Mouse (Mus musculus): ENCODE data around the gene Tulp3. TPM values are rescaled to one million over a fixed set of nuclear protein-coding genes. Genes with fewer than 3 reads are reported as not detected.
A peak's percentile ranks its signal among the peaks of the same experiment; 100 is the strongest.

Gene Tulp3
- total and polyA plus RNA-seq, 2 experiments from 2014 or later: 5.1 TPM

DNA sequence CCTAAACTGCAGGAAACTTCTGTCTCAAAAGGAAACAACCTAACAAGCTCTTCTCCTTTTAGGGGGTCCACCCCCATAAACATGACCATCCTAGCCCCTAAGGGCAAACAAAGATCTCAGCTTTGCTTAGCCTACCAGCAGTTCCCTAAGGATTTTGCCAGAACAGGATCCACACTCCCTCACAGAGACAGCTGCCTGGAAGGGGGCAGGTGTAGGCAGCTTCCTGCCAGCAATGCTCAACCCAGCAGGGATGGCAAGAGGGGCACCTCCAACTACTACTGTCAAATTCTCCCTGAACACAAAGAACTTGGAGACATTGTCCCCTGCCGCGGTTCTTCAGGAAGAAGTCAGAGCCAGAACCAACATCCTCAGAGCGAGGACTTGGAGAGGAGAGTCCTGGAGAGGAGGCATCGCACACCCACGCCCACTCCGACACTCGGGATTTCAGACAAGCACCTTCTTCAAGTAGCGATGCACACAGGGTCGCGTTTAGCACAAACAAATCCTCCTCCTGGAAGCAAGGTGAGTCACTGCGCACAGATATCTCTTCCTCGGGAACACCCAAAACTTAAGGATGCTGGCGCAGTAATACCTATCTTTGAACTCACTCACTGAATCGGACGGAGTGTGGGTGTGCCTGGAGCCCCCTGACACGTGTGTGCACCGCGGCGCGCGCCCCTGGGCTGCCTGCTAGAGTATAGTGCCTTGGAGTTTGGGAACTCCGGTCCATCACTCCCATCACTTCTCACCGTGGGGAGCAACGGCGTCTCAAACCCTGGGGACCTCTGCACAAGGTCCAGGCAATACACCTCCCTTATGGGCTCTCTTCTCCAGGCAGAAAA, 56.1 kb downstream of the Tulp3 start:
- no peak for TF ChIP-seq CTCF (IDR thresholded peaks at IDR 0.05; ENCODE audit: low read depth)
- no peak for TF ChIP-seq EP300 (IDR thresholded peaks at IDR 0.05; ENCODE audit: low read depth)
- 3% methylated on average over 25 of the region's 25 CpGs for WGBS
- peak overlapping the region; percentile 96 for H3K4me2 ChIP-seq (ENCODE audit: low read depth, low read length)
- no peaks in the 10 kb centered on the region for H3K9me3 ChIP-seq (replicated peaks; ENCODE audit: control insufficient read depth, low read length)
- peaks cover 5% of the 10 kb centered on the region; the same call in 1 of the 2 replicates for H3K27me3 ChIP-seq (ENCODE audit: control insufficient read depth, insufficient read depth, low read length)
- ATAC-seq (ENCODE audit: insufficient read depth, low read depth) (0 out of 2 replicates have a peak, but pooled peaks have one; percentile 0), DNase-seq (ENCODE audit: low spot score) (no peak)
- peak overlapping the region; percentile 67 for H3K9ac ChIP-seq (replicated peaks; ENCODE audit: low read depth, low read length)
- no peaks in the 10 kb centered on the region for H3K36me3 ChIP-seq (replicated peaks; ENCODE audit: control insufficient read depth, insufficient read depth, low read length)
- H3K4me3 ChIP-seq (ENCODE audit: low read depth, low read length): peak overlapping the region; percentile 83
- H3K27ac ChIP-seq (ENCODE audit: low read depth): peak overlapping the region; percentile 88
- H3K4me1 ChIP-seq (ENCODE audit: control insufficient read depth, insufficient read depth): peaks cover 8% of the 10 kb centered on the region

DNA sequence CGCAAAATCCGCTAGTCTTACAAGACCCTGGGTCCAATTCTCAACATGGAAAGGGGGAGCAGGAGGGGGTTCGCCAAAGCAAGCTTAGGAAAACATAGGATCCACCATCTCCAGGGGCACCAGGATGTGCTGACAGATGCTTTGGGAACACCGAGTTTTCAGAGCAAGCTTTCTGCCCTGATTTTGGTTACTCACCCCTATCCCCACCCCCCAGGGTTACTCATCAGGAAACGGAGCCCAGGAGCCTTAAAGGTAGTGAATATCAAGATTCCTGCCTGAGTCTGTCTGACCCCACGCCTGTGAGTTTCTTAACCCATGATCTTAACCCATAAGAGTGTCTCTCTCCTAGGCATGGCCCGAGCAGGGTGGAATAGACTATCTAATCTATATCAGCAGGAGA, 57.4 kb downstream of the Tulp3 start:
- no peak overlapping the region for H3K27ac ChIP-seq (ENCODE audit: low read depth)
- WGBS: 52% methylated on average over 7 of the region's 7 CpGs
- peaks cover 5% of the 10 kb centered on the region; the same call in 1 of the 2 replicates for H3K27me3 ChIP-seq (ENCODE audit: control insufficient read depth, insufficient read depth, low read length)
- TF ChIP-seq EP300 (IDR thresholded peaks at IDR 0.05; ENCODE audit: low read depth) (no peak), CTCF (IDR thresholded peaks at IDR 0.05; ENCODE audit: low read depth) (no peak)
- no peaks in the 10 kb centered on the region for H3K36me3 ChIP-seq (replicated peaks; ENCODE audit: control insufficient read depth, insufficient read depth, low read length)
- no peak overlapping the region for H3K9ac ChIP-seq (replicated peaks; ENCODE audit: low read depth, low read length)
- no peak for DNase-seq (ENCODE audit: low spot score)
- H3K4me3 ChIP-seq (ENCODE audit: low read depth, low read length): no peak overlapping the region
- no peak for ATAC-seq (ENCODE audit: insufficient read depth, low read depth)
- H3K4me2 ChIP-seq (ENCODE audit: low read depth, low read length): peak overlapping the region; percentile 96; the same call in 1 of the 2 replicates
- H3K9me3 ChIP-seq (replicated peaks; ENCODE audit: control insufficient read depth, low read length): no peaks in the 10 kb centered on the region
- H3K4me1 ChIP-seq (ENCODE audit: control insufficient read depth, insufficient read depth): peaks cover 8% of the 10 kb centered on the region

DNA sequence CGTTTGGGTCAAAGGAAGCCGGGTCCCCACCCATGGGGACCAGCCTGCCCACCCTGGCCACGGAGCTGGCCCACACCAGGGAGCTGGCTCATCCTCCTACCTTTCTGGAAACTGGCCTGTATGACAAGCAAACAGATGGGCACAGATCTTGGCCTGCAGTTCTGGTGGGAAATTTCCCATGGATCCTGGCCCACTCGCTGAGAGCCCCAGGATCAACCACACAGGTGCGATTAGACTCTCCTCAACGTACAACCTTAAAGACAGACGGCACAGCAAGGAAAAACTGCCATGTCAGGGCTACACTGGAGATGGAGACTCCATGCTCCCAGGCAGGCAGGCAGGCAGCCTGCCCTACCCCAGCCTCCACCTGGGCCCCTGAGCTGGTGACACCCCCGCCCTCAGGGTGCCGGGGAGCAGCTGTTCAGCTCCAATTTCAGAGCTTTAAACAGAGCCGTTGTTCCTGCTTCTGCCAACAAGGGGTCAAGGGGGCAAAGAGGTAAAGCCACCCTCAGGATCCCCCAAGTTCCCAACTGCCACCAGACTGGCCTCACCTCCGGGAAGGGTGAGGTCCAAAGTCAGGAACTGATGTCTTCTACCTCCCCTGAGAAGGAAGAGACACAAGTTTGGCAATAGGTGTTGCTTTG, 58.8 kb downstream of the Tulp3 start:
- peak overlapping the region; percentile 12; the same call in 1 of the 2 replicates for H3K4me2 ChIP-seq (ENCODE audit: low read depth, low read length)

DNA sequence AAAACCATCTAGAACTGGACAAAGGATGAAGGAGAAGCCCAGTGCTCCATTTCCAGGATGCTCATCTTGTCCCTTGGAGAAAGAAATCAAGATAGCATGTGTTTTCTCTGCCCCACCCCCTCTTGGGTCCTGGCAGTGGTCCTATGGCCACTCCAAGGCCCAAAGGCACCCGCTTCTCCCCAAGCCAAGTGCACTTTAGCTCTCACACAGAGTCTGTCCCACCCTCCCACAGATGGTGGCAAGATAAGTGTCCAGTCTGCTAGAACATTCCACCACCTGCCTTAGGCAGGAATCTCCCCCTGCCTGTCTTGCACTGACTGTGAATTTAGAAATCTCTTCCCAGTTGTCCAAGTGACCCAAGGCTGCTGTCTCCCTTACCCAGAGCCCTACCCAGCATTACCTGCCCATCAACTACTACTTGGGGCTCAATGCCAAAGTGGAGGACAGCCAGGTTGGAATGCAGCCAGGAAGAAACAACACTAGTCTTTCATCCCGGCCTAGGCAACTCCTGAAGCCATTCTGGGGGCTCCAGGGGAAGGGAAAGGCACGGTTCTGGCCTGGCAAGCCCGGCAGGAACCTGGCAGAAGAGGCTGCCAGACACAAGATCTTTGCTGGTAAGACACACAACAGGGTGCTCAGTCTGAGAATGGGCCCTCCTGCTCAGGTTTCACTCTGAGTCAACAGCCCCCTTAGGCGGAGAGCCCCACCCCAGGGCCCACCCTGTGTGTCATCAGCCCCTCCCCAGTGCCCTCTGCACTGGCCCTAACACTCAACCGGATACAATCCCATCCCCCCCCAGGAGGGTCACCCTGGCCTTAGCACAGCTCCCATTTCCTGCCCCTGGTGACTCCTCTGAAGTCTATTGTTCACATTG, 59.5 kb downstream of the Tulp3 start:
- H3K9ac ChIP-seq (replicated peaks; ENCODE audit: low read depth, low read length): no peak overlapping the region
- H3K27me3 ChIP-seq (ENCODE audit: control insufficient read depth, insufficient read depth, low read length): peaks cover 5% of the 10 kb centered on the region; the same call in 1 of the 2 replicates
- peaks cover 8% of the 10 kb centered on the region for H3K4me1 ChIP-seq (ENCODE audit: control insufficient read depth, insufficient read depth)
- DNase-seq (ENCODE audit: low spot score) (no peak), ATAC-seq (ENCODE audit: insufficient read depth, low read depth) (peak; percentile 61)
- H3K4me2 ChIP-seq (ENCODE audit: low read depth, low read length): peak overlapping the region; percentile 13; the same call in 1 of the 2 replicates
- 36% methylated on average over 6 of the region's 6 CpGs for WGBS
- no peaks in the 10 kb centered on the region for H3K36me3 ChIP-seq (replicated peaks; ENCODE audit: control insufficient read depth, insufficient read depth, low read length)
- TF ChIP-seq EP300 (IDR thresholded peaks at IDR 0.05; ENCODE audit: low read depth): peak; percentile 53; the same call in 1 of the 2 replicates
- no peak for TF ChIP-seq CTCF (IDR thresholded peaks at IDR 0.05; ENCODE audit: low read depth)
- H3K27ac ChIP-seq (ENCODE audit: low read depth): peak overlapping the region; percentile 69
- H3K4me3 ChIP-seq (ENCODE audit: low read depth, low read length): no peak overlapping the region
- no peaks in the 10 kb centered on the region for H3K9me3 ChIP-seq (replicated peaks; ENCODE audit: control insufficient read depth, low read length)

More for the DNA sequence above, 58.8 kb downstream of the Tulp3 start:
- Histone ChIP-seq H3K4me1 (ENCODE audit: control insufficient read depth, insufficient read depth) (peaks cover 8% of the 10 kb centered on the region), H3K36me3 (replicated peaks; ENCODE audit: control insufficient read depth, insufficient read depth, low read length) (no peaks in the 10 kb centered on the region), H3K4me3 (ENCODE audit: low read depth, low read length) (no peak overlapping the region), H3K27me3 (ENCODE audit: control insufficient read depth, insufficient read depth, low read length) (peaks cover 5% of the 10 kb centered on the region; the same call in 1 of the 2 replicates), H3K27ac (ENCODE audit: low read depth) (peak overlapping the region; percentile 69), H3K9me3 (replicated peaks; ENCODE audit: control insufficient read depth, low read length) (no peaks in the 10 kb centered on the region), H3K9ac (replicated peaks; ENCODE audit: low read depth, low read length) (no peak overlapping the region)
- ATAC-seq (ENCODE audit: insufficient read depth, low read depth) (no peak), DNase-seq (ENCODE audit: low spot score) (no peak)
- 45% methylated on average over 11 of the region's 11 CpGs for WGBS
- TF ChIP-seq CTCF (IDR thresholded peaks at IDR 0.05; ENCODE audit: low read depth) (no peak), EP300 (IDR thresholded peaks at IDR 0.05; ENCODE audit: low read depth) (no peak; the same call in 1 of the 2 replicates)

DNA sequence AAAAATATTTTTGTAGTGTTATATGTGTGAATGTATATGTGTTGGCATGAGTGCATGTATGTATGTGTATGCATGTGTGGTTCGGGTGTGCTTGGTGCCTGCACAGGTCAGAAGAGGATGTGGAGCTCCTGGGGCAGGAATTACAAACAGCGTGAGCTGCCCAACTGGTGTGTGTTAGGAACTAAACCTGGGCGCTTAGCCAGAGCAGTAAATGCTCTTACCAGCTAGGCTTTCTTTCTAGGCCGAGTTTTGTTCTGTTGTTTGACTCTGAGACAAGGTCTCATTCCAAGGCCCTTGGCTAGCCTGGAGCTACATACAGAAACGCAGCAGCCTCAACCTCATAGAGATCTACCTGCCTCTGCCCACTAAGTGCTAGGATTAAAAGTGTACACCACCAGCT, 64.4 kb downstream of the Tulp3 start:
- no peaks in the 10 kb centered on the region for H3K36me3 ChIP-seq (replicated peaks; ENCODE audit: control insufficient read depth, insufficient read depth, low read length)
- H3K4me2 ChIP-seq (ENCODE audit: low read depth, low read length): no peak overlapping the region
- H3K9me3 ChIP-seq (replicated peaks; ENCODE audit: control insufficient read depth, low read length): no peaks in the 10 kb centered on the region
- no peak overlapping the region for H3K4me3 ChIP-seq (ENCODE audit: low read depth, low read length)
- no peak overlapping the region for H3K9ac ChIP-seq (replicated peaks; ENCODE audit: low read depth, low read length)
- DNase-seq (ENCODE audit: low spot score) (no peak), ATAC-seq (ENCODE audit: insufficient read depth, low read depth) (no peak)
- peaks cover 7% of the 10 kb centered on the region for H3K4me1 ChIP-seq (ENCODE audit: control insufficient read depth, insufficient read depth)
- no peaks in the 10 kb centered on the region for H3K27me3 ChIP-seq (ENCODE audit: control insufficient read depth, insufficient read depth, low read length)
- WGBS: 63% methylated on average over 5 of the region's 5 CpGs
- no peak for TF ChIP-seq EP300 (IDR thresholded peaks at IDR 0.05; ENCODE audit: low read depth)
- no peak overlapping the region for H3K27ac ChIP-seq (ENCODE audit: low read depth)

Measured in heart, postnatal 0 days (tissue).